Mouse (Mus musculus): Measurements from ENCODE around the gene Dnaaf2.
"Not testable (repeated sequence)": the region's sequence is repeated elsewhere in the genome, so short reads cannot be mapped to it uniquely, and the experiment has no call there.

Dnaaf2 gene

DNA sequence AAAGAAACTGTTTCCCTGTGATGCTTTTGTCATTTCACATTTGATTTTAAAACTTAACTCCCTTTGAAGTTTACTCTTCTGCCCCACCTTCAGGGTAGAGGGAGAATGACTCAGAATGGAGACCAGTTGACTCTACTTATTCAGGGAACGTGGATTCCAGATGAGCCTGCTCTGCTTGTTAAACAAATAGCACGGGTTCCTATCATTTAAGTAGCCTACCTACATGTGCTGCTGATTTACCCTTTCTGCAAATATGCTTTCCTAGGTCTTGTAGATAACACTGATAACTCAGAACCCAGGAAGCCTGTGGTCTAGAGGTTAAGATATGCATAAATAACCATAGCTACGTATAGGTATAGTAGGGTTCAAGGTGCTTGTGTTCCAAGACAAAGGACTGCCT is 33.3 kb downstream of the Dnaaf2 start:
- no peak for DNase-seq (ENCODE audit: low read depth)

DNA sequence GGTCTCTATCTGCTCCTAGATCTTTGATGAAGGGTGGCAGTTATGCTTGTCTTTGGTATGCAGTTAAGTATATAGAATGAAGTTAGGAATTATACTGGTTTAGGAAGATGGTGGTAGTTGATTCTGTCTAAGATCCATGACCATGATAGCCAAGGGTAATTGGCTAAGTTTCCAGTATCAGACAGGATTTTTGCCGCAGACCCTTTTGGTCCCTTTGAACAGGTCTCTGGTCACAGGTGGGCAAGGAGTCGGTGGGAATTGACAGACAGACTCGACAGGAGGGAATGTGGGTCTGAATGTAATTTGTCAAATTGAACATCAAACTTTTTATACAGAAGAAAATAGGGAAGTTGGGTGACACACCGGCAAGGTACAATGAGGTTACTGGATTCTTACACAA is 34.6 kb downstream of the Dnaaf2 start:
- DNase-seq (ENCODE audit: low read depth): not testable (repeated sequence)

DNA sequence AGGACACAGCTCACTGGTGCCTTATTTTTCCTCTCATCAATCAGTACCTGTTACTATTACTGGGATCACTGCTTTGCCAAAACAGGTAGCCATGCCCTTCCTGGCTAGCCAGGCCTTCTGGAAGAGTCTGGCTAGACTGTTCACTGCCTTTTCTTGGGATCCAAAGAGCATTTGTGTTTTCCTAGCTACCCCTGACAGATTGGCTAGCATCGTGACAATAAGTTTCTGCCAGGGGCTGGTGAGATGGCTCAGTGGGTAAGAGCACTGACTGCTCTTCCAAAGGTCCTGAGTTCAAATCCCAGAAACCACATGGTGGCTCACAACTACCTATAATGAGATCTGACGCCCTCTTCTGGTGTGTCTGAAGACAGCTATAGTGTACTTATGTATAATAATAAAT is 37.6 kb downstream of the Dnaaf2 start:
- not testable (repeated sequence) for DNase-seq (ENCODE audit: low read depth)

DNA sequence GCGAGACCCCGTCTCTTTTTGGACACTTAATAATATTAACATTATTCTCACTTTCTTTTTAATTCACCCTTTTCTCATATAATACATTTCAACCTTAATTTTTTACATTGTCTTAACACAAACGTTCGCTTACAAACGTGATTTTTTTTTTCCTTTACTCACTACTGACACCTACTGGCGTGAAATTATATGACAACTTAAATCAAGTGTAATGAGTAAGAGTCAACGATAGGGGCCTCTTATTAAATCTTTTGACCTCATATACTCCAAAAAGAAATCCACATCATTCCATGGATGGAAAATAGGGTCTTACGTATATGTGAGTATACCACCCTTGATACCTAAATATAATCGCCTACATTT is 38.7 kb downstream of the Dnaaf2 start:
- DNase-seq (ENCODE audit: low read depth): peak; percentile 84

DNA sequence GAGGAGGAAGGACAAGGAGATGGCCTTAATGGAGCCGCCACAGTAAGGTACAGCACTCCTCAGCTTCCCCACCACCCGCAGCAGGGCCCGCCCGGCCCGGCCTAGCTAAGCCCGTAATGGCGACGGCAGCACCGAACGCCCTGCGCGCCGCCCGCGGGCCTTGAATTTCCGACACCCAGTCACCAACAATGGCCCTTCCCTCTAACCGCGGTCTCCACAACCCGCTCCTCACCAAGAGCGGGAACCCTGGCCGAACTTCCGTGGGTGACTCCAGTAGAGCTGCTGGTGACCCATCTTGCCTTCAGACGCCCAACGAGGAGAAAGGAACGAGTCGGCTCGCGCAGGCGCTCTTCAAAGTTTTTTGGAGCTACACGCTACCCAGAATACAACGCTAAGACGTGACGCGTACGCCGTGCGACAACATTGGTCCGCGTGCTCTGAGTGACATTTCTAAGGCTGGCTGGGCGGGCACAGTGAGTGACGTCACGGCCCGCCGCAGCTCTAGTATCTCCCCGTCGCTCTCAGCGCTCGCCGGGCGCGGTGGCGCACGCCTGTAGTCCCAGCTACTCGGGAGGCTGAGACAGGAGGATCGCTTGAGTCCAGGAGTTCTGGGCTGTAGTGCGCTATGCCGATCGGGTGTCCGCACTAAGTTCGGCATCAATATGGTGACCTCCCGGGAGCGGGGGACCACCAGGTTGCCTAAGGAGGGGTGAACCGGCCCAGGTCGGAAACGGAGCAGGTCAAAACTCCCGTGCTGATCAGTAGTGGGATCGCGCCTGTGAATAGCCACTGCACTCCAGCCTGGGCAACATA is 39.3 kb downstream of the Dnaaf2 start, which contains the start of gene Rps29:
Gene Rps29, minus strand, starts transcription at position 422 of the 813 bp plus-strand sequence.
- peak; percentile 99 for DNase-seq (ENCODE audit: low read depth)

DNA sequence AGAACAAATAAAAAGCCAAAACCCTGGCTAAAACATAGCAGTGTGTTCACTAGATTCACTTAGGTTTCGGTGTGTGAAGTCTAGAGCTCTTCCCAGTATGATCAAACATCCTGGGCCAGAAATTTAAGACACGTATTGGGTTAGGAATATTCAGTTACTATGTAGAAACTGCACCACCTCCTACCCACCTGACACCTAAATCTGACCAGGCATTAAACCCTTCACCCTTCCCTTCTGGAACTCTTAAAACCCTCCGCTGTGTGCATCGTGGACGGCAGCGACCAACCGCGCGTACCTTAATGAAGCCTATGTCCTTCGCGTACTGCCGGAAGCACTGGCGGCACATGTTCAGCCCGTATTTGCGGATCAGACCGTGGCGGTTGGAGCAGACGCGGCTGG is 39.9 kb downstream of the Dnaaf2 start:
- DNase-seq (ENCODE audit: low read depth): peak; percentile 45

DNA sequence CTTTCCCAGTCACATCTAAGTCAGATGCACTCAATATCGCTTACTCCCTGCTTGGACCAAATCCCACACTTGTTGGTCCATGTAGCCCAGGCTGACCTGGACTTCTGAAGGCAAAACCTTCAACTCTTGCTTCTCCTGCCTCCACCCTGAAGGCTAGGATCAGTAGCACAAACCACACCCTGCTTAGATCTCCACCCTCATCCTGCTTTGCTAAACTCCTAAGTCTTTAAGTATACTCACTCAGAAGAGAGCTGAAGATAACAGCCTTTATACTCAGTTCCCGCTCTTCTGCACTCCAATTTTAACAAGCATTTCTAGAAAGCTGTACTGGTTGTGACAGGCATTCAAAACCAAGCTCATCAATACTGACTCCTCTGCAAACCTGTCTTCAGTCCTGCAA is 41.1 kb downstream of the Dnaaf2 start:
- DNase-seq (ENCODE audit: low read depth): no peak

DNA sequence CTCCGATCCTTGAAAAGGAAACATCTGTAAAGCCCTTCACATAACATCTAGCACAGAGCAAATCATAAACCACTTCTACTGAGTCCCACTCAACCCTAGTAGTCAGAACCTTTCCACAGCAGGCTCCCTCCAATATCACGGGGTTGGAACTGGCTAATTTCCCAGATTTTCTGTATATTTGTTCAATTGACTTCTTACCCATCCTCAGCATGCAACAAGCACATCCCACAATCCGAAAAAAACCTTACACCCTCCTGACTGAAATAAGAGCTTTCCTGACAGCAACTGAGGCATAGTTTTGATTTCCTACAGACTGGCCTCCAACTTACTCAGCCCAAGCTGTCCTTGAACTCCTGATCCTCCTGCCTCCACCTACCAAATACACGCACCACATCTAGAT is 41.8 kb downstream of the Dnaaf2 start:
- no peak for DNase-seq (ENCODE audit: low read depth)

DNA sequence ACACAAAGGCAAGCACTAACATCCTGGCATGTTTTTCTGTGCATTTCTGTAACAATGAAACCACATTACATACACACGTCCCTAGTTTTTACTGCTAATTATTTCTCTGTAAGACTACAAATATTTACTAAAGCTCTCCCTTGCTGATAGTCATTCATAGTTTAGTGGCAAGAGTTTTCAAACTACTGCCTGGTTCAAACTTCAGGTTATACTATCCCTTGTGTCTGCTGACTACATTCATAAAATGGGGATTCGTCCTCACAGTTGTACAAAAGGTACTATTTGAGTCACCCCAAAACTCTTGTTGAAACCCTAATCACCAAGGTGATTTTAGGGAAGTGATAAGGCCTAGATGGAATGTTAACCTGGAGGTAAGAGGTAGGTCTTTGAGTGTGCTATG is 42.3 kb downstream of the Dnaaf2 start:
- DNase-seq (ENCODE audit: low read depth): no peak

DNA sequence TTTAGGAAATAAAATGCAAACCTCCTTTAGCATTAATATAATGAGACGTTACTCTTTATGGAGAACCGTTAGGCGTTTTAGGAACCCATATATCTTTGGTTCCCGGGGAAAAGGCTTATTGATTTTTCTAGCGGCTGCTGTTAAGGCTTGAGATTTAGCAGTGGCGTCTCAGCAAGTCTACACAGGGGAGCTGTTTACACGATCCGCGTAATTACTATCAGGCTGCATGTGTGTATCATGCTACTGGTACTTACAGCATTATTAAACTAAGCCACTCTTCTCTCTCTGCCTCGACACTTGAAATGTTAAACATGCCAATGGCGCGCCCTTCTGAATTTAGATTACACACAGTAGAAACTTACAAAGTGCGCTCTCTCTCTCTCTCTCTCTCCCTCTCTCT is 48.2 kb downstream of the Dnaaf2 start:
- no peak for DNase-seq (ENCODE audit: low read depth)

DNA sequence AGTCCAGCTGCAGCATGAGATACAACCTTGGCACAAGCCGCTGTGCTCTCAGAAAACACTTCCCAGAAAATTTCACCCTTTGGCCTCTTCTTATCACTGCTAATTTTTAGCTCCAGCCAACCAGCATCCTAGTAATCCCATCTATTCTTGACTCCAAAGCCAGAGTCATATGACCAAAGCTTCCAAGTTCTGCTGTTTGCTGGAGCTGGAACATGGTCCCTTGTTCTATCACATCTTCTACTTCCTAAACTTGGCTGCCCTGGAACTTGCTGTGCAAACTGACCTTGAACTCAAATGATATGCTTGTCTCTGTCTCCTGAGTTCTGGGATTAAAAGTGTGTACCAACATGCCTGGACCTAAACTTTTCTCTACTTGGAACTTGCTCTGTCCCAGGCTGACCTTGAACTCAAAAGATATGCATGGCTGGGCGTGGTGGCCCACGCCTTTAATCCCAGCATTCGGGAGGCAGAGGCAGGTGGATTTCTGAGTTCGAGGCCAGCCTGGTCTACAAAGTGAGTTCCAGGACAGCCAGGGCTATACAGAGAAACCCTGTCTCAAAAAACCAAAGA is 51.0 kb downstream of the Dnaaf2 start:
- no peak for DNase-seq (ENCODE audit: low read depth)

DNA sequence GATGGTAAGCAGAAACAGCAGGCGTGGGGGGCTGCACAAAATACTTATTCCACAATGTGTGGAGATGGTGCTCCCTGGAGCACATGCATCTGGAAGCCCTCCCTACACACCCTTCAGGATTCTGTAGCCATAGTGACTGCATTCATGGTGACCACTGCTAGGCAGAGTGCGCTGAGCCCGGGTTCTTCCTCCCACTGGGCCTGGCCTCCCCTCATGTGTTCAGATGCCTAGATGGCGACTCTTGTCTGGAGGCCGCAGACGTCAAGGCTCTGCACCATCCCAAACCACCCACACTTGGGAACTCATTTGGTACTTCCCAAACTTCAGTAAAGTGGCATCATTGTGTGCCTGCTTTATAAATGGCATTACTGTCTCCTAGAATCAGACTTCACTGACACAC is 54.8 kb downstream of the Dnaaf2 start:
- DNase-seq (ENCODE audit: low read depth): no peak

DNA sequence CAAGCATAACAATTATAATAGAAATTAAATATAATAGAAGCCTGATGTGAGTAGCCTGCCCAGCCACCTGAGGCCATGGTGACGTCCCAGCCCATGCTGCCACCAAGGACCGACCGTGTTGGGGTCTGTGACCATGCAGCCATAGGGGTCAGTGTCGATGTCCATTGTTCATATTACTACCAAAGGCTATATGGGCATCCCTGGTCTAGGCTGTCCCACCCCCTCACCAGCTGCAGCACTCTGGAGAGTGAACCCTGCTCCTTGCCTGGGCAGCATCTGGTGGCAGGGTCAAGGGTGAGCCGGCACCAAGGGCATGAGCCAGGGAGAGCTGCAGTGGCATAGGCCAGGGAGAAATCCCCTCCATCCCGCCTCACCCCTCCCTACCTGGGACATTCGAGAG is 58.4 kb downstream of the Dnaaf2 start:
- DNase-seq (ENCODE audit: low read depth): no peak

DNA sequence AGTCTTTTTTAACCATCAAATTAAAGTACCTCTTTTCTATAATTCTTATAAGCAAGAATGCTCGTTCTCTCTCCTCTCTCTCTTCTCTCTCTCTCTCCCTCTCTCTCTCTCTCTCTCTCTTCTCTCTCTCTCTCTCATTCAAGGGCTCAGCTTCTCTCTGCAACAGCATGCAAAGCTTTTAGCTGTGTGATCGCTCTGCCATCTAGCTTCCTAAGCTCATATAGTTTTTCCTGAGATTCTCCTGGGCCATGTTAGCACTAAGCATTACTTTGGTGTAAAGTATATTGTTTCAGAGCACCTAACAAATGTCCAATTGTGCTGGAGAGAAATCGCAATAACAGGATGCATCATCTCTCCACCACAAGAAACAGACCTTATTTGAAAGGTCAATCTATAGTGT is 59.0 kb downstream of the Dnaaf2 start:
- DNase-seq (ENCODE audit: low read depth): no peak
